Mouse (Mus musculus): ENCODE measurements around the gene Olfr31. TPM values are rescaled to one million over a fixed set of nuclear protein-coding genes. Genes with fewer than 3 reads are reported as not detected.

Olfr31 gene
- under 1 TPM in 1 of 3 experiments, not detected in 2; 0.13 TPM for polyA plus RNA-seq (2017; shearing (Covaris generic))

GRCm38 (mm10) chr14:14322528-14322927, at the start of gene Olfr31:
TSS of gene Olfr31 (plus strand) at chr14:14322828.
- ATAC-seq, result no peak

GRCm38 (mm10) chr14:14294426-14294825, 28.2 kb upstream of the Olfr31 start:
- ATAC-seq, result peak; percentile 98

GRCm38 (mm10) chr14:14308938-14309337, 13.7 kb upstream of the Olfr31 start:
- no peak for ATAC-seq

GRCm38 (mm10) chr14:14309416-14309815, 13.2 kb upstream of the Olfr31 start:
- no peak for ATAC-seq

GRCm38 (mm10) chr14:14345113-14345871, 22.7 kb downstream of the Olfr31 start:
- peak; percentile 78 for ATAC-seq

- peak; percentile 41 for ATAC-seq
These were observed 23.6 kb downstream of the Olfr31 start, which contains the start of gene Il3ra for GRCm38 (mm10) chr14:14345948-14346812. TSS of gene Il3ra (plus strand) at chr14:14346275.

DNA sequence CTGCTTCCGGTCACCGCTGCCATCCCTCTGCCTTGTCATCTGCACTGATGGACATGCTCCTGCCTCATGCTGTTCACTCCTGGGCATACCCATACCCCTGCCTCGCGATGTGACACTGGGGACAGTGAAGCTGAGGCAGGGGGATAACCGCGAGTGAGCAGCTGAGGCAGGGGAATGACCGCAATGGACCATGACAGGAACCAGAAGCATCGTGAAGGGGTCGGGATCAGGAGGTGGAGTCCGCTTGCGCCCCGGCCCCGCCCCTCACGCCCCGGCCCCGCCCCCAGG, 24.1 kb downstream of the Olfr31 start:
- ATAC-seq, result no peak

- peak; percentile 1 for ATAC-seq
These were observed 24.7 kb downstream of the Olfr31 start for GRCm38 (mm10) chr14:14347151-14347835.

DNA sequence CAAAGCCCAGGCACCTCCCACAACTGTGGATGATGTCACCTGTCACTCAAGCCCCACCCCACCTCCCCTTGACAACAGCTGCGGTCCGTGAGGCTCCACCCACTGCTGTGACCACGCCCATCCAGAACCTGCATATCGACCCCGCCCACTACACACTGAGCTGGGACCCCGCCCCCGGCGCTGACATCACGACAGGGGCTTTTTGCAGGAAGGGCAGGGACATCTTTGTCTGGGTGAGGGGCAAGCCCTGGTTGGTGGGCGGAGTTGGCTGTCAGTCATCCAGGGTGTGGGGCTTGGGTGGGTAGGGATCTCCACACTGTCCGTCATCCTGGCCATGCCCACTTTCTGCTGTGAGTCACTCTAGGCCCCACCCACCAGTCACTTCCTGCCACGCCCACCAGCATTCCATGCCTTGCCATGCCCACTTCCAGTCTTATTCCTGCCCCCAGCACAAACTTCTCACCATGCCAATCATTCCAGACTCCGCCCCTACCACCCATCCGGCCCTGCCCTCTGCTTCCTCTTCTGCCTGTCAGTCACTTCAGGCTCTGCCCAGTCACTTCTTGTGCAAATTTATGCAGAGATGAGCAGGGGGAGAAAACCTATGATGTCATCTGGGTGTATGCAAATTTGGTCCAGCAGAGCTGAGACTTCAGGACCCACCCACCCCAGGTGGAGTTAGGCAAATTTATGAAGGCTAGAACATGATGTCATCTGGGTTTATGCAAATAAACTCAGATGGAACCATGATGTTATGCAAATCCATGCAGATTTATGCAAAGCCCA, 25.4 kb downstream of the Olfr31 start:
- no peak for ATAC-seq

- no peak for ATAC-seq
These were observed 26.2 kb downstream of the Olfr31 start for GRCm38 (mm10) chr14:14348674-14349401.

DNA sequence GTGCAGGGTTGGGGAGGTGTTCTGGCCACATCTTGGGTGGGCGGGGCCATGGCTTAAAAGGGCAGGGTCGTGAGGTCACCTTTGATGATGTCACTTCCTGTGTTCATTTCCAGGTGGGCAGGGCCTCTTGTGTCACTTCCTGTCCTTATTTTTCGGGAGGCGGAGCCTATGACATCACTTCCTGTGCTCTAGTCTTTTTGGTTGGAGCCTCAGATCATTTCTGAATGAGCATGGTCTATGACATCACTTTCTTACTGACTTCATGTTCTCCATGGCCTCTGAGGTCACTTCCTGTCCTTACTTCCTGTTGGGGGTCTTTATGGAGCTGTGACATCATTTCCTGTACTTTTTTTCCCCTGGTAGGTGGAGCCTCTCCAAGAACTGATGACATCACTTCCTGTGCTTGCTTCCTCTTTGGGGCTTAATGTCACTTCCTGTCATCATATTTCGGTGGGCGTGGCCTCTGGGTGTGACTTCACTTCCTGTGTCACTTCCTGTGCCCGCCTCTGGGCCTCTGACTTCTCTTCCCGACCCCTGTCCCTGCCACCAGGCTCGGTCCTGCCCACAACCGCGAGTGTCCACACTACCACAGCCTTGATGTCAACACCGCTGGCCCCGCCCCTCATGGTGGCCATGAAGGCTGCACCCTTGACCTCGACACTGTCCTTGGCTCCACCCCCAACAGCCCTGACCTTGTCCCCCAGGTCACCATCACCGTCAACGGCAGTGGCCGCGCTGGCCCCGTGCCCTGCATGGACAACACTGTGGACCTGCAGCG, 27.0 kb downstream of the Olfr31 start:
- peak; percentile 0 for ATAC-seq

GRCm38 (mm10) chr14:14350263-14351147, 27.9 kb downstream of the Olfr31 start:
- ATAC-seq, result no peak

- ATAC-seq, result no peak
These were observed 28.5 kb downstream of the Olfr31 start for GRCm38 (mm10) chr14:14351148-14351455.

DNA sequence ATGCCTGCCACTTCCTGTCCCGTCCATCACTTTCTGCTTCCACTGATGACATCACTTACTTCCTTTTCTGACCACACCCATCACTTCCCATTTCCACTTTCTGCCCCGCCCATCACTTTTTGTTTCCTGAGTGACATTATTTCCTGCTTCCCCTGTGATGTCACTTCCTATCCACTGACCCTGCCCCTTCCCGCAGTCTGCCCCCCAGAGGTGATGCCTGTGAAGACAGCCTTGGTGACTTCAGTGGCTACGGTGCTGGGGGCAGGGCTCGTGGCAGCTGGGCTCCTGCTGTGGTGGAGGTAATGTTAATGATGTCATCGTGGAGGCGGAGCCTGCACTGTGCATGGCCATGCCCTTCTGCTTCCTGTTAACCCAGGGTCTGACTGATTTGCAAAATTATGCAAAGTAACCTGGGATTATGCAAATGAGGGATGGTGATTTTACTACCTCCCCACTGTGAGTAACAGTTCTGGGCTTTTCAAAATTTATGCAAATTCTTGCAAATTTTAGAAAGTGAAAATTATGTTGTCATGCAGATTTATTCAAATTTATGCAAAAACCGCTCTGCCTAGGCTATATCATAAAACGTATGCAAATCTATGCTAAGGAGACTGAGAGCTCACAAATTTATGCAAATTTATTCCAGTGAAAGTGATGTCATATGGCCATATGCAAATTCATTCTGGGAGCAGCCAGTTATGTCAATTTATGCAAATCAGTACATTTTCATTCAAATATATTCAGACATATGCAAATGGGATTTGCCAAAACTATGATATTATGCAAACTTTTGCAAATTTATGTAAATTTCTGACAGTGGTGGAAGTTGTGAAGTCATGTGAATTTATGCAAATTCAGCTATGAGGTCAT, 29.3 kb downstream of the Olfr31 start:
- no peak for ATAC-seq

DNA sequence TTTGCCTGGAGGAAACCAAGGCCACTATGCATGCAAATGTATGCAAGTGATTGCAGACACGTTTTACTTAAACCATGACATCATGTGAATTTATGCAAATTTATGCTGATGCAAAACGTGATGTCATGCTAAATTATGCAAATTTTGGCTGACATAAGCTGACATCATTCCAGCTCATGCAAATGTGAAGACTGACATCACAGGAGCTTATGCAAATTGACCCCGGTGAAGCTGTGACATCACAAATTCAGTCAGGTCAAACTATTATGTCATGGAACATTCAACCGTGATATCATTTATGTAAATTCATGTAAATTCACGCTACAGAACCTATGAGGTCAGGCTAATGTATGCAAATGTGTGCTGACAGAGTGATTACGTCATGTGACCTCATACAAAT, 30.0 kb downstream of the Olfr31 start:
- ATAC-seq, result peak; percentile 13

GRCm38 (mm10) chr14:14353081-14353732, 30.6 kb downstream of the Olfr31 start:
- peak; percentile 5 for ATAC-seq

DNA sequence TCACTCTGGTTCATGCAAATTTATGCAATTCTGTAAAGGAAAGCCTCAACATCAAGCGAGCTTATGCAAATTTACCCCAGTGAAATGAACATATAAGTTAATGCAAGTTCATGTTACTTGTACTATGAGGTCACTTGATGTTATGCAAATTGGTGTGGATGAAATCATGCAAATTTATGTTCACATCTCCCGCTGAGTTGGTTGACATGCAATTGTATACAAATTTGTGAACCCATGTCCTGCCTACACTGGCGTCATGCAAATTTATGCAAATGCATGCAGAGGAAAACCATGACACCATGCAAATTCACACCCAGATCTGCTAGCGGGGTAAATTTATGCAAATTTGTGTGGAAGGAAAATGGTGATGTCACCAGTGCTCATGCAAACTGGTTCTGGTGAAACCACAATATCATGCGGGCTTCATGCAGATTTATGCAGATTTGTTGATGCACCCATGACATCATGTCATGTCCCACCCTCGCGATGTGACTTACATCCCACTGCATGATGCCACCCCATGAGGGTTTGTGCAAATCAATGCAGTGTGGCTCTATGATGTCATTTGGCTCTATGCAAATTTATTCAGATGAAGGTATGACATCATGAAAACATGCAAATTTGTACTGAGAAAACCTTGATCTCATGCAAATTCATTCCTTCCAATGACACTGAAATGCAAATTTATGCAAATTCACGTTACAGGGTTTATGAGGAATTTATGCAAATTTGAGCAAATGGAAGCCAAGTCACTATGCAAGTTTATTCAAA, 31.3 kb downstream of the Olfr31 start:
- ATAC-seq, result peak; percentile 7

Data from inflammation-experienced regulatory T-cells, adult 6 months (primary cell).